Comparison of ENCODE assay signal across 7 mouse cellular contexts in genomic region chr16:31459968-31460461, GRCm38 (mm10). TPM values are rescaled to one million over a fixed set of nuclear protein-coding genes. Genes with fewer than 3 reads are reported as not detected.
DNase-seq lines count a peak whose midpoint lies in the region; ATAC-seq lines count a peak whose summit lies in the region.

No protein-coding gene starts in this region.

- no peak overlapping the region for H3K27ac ChIP-seq in liver, embryonic 13.5 days

- H3K27me3 ChIP-seq in liver, embryonic 13.5 days: peaks cover 19% of the 10 kb centered on the region

- H3K4me2 ChIP-seq in liver, embryonic 13.5 days: peak overlapping the region; percentile 0; the same call in 1 of the 2 replicates

- H3K9me3 ChIP-seq in liver, embryonic 13.5 days (replicated peaks): 0 out of 2 replicates have a peak, but pooled peaks cover 4% of the 10 kb centered on the region

- peaks cover 11% of the 10 kb centered on the region; the same call in 1 of the 2 replicates for H3K36me3 ChIP-seq in liver, embryonic 13.5 days

- DNase-seq in urinary bladder, adult 18-20 months (ENCODE audit: low spot score in 2 of 2): peak; percentile 42 to 87
- DNase-seq in urinary bladder, postnatal 10 days (ENCODE audit: low spot score): no peak
- DNase-seq in induced T-regulatory cell, adult 2 months (ENCODE audit: low read depth): peak; percentile 25
- no peak for DNase-seq in liver, embryonic 13.5 days
- DNase-seq in urinary bladder, postnatal 14 days (ENCODE audit: low spot score): peak; percentile 91
- no peak for DNase-seq in gastrocnemius, postnatal 4 days (ENCODE audit: low spot score in 2 of 2)

- WGBS in liver, embryonic 13.5 days (ENCODE audit: insufficient replicate concordance): 28% methylated on average over 10 of the region's 10 CpGs

- ATAC-seq in liver, embryonic 13.5 days (ENCODE audit: low read depth): peak; percentile 50; the same call in 1 of the 2 replicates
- no peak for ATAC-seq in monocyte, adult 5-6 weeks (replicated peaks; ENCODE audit: insufficient number of reproducible peaks, low FRiP score, low TSS enrichment, poor library complexity, severe bottlenecking)

- no peak overlapping the region for H3K9ac ChIP-seq in liver, embryonic 13.5 days

- H3K4me1 ChIP-seq in liver, embryonic 13.5 days (replicated peaks): peaks cover 32% of the 10 kb centered on the region

- H3K4me3 ChIP-seq in liver, embryonic 13.5 days (replicated peaks): no peak overlapping the region

RNA-seq across cellular contexts. Expression of gene Bdh1, which starts 37.9 kb away (rescaled TPM):
- polyA plus RNA-seq in liver, embryonic 13.5 days (2015; fragmentation: Nextera tagmentation; extraction: Ambion mirVana): 56.7 and 61.3 TPM in 2 replicates
- 0.68 to 3.1 TPM (median 1.2 TPM) in 3 replicates for total RNA-seq in monocyte, adult 5-6 weeks (2017)
- 1 to 10 TPM; 1.8 to 2.9 TPM for total RNA-seq in gastrocnemius, postnatal 4 days (2021)

Comparison
In these comparisons a context has a peak if more than half of its experiments do, and no peak if none do; other contexts are left out.
1. DNase-seq: peak in urinary bladder, adult 18-20 months (2 of 2), induced T-regulatory cell, adult 2 months (single experiment) and urinary bladder, postnatal 14 days (single experiment); none in urinary bladder, postnatal 10 days (single experiment), liver, embryonic 13.5 days (single experiment) and gastrocnemius, postnatal 4 days (0 of 2).